Mouse (Mus musculus) urinary bladder, postnatal 25 days (tissue): ENCODE data around the gene B4galt2.

ENCODE experiments used
- DNase-seq: peaks from one replicate; pipeline ENCODE4 v3.0.0; 2022; ENCODE audit warnings: low spot score

The B4galt2 gene

DNA sequence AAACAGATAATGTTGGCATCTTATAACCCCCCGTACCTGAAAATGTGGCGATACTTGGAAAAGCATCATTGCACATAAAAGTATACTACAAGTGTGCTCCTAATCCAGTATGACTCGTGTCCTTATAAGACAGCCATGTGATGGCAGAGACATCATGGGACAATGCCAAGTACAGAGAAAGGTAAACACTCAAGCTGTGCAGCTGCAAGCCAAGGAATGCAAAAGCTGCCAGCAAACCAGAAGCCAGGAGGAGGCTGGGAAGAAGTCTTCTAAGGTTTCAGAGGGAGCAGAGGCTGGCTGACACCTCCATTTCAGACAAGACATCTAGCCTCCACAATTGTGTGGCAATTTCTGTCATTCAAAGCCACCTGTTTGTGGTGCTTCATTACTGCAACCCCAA is 22.9 kb upstream of the B4galt2 start:
- DNase-seq: no peak

DNA sequence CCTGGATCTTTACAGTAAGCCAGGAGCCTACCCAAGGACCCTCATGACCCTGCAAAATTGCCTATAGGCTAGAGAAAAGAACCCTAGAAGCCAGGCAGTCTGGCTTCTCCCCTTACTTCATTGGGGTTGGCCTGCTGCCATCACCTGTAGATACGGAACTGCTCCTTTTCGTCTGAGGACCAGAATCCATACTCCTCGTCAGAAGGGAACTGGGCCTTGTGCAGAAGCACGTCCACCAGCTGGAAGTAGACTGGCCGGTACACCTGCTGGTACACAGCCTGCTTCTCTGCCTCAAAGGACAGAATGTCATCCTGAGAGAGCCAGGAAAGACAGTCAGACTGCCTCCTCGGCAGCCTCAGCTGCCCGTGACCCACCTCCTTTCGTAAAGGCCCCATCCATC is 21.5 kb upstream of the B4galt2 start:
- no peak for DNase-seq

DNA sequence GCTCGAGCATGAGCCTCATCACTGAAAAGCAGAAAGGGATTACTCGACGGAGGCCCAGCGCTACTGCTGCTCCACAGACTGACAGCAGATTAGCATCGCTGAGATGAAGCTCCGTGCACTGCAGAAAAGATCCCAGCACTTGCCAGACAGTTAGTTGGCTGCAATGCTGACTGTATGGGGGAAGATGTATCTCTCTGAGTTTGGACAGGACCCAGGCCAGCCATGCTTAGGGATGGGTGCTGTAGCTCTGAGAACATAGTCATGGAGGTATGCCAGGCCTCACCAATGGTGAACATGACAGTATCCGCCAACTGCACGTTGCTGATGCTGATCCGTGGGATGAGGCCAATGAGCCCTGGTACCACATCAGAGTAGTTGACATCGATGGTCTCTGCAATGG is 20.8 kb upstream of the B4galt2 start:
- DNase-seq: no peak

DNA sequence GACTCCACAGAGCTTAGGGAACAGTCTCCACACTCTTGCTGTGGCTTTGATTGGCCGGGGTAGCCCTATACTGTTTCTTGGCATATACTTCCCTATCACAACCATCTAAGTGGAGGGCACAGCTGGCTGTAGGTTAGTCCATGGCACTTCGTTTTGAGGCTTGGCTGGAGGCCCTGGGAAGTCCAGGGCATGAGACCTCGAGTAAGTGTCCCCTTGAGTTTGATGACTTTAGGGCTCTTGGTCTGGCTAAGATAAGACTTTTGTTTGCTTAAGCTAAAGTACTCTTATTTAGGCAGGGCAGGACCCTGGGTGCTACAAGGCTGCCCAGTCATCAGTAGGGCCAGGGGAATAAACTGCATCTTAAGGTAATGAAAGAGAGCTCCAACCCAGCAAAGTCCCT is 14.8 kb upstream of the B4galt2 start:
- DNase-seq: no peak

DNA sequence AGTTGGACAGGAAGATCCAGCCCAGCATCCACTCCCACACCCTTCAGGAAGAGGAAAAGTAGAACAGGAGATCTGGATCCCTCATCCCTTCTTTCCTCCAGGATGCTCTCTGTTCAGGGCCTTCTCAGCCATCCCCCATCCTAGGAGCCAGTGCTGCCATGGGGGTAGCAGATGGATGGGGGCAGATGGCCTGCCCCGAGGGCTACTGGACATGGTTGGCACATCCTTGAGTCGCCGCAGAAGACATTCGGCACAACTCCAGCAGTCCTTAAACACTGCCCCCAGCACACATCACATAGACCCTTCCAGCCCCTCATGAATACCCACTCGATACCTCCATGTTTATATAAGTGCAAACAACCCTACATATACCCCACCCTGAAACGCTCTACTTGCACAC is 12.7 kb upstream of the B4galt2 start:
- no peak for DNase-seq

DNA sequence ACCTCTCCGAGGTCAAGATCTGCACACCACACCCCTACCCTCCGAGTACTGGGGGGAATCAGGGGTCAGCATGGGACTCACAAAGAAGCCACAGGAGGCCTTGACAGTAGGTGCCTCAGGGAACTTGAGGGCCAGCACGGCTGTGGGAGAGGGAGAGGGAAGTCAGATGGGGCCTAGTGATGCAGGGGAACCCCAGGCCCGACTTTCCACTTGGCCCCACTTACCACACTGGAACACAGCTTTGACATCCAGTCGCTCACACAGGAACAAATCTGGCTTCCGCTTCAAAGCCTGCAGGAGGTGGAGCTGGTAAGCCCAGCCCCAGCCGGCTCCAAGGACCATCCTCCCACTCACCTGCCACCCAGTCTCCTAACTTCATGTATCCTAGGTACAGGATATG is 12.1 kb upstream of the B4galt2 start:
- DNase-seq: no peak

DNA sequence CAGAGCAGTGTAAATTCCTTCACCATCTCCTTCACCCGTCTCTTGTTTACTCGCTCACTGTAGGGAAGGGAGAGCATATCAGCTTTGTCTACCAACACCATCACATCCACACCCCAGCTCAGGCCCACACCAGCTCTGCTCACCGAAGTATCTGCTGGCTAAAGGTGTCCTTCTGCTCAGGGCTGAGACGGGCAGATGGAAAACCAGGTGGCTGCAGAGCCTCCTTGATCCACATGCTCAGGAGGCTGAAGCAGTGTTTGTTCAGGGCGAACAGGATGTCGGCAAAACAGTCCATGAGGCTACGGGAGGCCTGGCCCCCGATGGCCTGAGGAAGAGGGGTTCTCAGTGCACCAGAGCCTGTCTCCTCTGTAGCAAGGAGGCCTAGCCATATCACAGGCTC is 11.3 kb upstream of the B4galt2 start:
- DNase-seq: no peak

DNA sequence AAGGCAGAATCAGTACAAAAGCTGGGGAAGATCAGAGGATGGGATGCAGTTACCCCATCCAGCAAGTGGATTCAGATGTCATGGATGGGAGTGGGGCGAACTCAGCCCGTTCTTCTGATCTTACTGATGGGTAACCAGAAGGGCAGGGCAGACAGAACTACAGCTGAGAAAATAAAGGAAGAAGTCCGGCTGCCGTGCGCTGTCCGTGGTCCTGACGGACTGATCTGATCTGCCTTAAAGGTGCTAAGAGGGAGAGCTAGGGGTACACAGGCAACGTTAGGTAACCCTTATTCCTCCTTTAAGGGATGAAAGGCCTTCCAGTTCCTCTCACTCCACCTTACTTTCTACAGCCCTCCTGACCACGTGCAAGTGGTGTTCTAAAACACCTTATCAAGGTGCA is 10.1 kb upstream of the B4galt2 start:
- DNase-seq: peak; percentile 60

DNA sequence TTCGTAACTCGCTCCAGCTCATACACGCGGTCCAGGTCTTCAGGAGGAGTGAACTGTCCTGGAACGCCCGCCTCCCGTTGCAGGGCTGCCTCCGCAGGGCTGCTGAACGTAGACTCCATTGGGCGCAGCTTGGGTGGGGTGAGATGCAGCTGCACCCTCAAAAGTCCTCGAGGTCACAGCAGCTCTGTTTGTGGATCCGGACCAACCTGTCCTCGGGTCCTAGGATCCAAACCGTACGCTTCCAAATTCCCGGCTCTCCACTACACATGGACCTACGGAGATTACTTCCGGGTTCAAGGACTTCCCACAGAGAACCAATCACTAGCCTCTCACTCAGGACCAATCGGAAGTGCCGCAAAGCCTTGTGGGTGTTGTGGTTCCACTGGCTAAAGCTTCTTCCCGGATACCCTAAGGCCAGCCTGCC is 8.5 kb upstream of the B4galt2 start, which contains the start of gene Dph2:
Dph2 (minus strand) TSS at position 295 of the 424 bp plus-strand sequence.
- DNase-seq: peak; percentile 58

DNA sequence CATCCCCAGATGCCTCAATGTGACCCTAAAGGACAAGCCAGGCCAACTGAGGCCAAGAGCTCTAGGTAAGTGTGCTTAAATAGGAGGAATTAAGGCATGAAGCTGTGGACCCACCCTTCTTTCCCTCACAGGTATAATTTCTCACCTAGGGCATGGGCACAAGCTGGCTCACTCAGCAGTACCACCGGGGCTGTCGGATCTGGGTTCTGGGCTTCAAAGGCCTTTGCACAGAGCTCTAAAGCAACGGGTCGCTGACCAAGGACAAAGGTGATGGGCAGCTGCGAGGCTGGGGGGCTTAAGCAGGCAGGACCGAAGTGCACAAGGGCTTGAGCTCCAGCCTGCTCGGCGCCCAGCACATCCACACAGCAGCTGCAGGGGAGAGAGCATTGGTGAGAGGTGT is 7.5 kb upstream of the B4galt2 start:
- no peak for DNase-seq

DNA sequence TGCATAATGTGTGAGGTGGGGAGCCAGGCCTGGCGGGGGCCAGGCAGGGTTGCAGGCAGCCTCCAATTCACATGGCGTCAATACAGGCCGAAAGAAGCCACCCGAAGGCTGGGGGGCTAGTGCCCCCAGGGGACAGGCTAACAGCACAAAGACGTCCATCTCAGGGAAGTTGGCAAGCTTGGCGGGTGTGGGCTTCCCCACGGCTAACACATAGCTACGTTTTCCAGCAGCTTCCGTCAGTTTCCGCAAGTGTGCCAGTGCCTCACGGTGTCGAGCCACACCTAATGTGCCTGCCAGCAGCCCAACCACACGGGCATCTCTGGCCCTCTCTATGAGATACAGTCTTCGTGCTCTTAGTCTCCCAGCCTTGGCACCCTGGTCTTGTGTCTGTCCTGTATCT is 6.7 kb upstream of the B4galt2 start:
- DNase-seq: no peak

DNA sequence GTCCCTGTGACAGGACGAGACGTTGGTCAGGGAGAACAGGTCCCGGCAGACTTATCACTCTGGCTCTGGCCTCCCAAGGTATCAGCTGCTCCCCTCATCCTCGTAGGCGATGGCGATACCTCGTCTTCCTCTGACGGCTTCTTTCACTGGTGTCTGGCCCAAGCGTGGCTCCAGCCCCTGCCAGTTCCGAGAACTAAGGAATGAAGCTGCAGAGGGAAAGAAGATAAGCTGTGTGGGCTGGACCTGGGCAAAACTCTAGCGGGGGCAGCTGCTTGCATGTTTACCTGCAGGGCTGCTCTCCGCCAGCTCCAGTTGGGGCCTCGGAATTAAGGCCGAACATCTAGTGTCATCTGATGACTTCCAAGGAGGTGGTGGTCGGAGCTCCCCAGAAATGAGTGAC is 6.2 kb upstream of the B4galt2 start:
- no peak for DNase-seq

DNA sequence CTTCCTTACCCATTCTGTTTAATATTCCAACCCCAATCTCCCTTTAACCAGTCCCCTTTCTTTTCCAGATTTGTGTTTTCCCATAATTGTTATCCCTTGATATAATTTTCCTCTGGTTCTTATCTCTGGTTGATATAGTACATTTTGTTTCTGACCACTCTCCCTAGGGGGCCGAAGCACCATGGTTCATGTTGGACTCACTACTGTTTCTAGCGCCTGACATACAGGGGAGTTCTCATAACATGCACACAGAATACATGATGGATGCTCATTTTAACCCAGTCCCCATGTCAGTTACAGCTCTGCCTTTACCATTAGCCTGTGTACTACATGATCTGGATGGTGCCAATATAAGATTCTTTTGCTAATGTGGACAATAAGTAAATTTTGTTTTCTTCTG is 4.6 kb upstream of the B4galt2 start:
- no peak for DNase-seq

DNA sequence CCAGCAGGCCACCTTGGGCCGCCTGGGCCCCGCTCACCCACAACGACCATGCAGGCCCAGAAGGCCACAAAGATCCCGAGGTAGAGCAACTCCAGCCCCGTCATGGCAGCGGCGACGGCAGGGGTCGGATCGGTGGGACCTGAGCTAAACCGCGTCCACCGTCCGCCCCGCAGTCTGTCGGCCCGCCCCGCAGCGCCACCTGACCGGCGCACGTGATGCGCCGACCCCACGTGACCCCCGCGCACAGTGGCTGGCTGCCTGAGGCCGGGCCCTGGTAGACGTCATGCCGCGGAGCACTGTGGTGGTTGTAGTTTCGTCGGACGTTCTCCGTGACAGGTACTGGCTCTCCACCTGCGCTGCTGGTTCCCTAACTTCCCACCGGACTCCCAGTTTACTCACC is 3.8 kb upstream of the B4galt2 start, which contains the start of gene Atp6v0b:
Atp6v0b (minus strand) TSS at position 201 of the 400 bp plus-strand sequence.
- DNase-seq: peak; percentile 95

DNA sequence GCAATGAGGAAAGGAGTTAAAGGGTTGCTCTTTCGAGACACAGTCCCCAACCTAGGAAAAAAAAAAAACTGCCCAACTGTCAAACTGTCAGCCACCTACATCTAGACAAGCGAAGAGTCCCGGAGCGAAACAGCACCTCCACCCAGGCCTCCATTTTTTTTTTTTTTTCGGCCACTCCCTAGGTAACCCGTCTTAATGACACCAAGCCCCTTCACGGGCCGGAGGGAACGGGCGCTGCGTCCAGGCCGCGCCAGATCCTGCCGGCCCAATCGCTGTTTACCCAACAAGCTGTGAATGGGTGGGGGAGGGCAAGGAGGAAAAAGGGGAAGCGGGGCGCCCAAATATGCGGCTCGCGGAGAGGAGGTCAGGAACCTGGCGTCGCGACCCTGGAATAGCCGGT is 3.4 kb upstream of the B4galt2 start:
- DNase-seq: no peak

DNA sequence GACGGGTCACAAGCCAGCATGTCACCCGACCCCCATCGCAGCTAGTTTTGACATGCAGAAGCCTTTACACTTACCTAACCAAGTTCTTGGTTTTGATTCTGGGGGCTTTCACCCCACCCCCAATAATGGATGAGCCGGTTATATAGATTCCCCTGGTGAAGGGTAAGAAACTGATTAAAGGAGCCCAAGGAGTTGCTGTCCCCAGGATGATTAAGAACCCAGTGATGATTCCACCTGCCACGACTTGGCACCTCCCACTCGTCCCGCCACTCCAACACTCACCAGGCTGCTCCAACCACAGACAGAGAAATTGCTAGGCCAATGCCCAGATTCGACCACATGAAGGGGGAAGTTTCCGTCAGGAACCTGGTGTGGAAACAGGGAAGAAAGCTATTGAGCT is 2.7 kb upstream of the B4galt2 start:
- no peak for DNase-seq

DNA sequence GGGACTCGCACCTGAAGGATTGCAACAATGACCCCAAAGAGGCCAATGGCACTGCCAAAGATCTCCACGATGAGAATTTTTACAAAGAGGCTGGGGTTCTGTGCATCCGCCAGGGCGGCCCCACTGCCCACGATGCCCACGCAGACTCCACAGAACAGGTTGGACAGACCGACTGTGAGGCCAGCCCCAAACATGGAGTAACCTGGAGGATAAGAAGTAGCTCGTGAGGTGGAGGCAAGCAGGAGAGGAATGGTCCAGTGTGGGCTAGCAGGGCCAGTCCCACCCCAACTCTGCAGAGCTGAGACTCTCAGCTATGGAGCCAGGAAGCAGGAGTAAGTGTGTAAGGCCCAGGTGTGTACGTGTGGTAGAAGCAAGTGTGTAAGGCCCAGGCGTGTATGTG is 1.8 kb upstream of the B4galt2 start:
- DNase-seq: no peak

DNA sequence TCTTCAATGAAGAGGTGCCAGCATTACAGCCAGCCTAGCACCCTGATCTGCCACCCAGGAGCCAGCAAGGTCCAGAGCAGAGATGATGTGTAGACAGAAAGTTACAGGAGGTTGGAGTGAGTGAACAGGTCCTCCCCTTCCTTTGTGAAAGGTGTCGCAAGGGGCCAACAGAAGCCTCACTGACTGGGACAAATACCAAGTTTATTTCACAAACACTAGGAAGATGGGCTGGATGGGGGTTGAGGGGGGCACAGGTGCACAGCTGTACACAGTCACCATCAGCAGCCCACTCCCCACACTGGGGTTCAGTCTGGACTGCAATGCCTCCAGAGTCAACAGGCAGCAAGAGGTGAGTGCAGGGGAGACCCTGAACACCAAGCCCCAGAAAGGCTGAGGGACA is 859 bp upstream of the B4galt2 start:
- DNase-seq: no peak

DNA sequence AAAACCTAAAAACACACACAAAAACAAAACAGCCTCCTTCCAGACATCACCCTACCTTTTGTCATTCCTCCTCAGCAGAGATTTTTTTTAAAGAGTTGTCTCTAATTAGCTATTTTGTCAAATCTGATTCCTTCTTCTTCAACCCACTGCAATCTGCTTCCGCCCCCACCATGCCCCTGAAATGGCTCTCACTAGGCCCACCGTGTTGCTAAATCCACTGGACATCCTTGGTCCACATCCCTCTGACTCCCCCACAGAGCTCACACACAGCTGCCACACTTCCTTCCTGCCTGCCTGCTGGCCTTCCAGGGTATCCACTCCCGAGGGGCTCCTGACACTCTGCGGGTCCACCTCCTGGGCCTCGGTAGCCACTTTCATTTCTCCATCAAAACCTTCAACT is 4.6 kb downstream of the B4galt2 start:
- no peak for DNase-seq

DNA sequence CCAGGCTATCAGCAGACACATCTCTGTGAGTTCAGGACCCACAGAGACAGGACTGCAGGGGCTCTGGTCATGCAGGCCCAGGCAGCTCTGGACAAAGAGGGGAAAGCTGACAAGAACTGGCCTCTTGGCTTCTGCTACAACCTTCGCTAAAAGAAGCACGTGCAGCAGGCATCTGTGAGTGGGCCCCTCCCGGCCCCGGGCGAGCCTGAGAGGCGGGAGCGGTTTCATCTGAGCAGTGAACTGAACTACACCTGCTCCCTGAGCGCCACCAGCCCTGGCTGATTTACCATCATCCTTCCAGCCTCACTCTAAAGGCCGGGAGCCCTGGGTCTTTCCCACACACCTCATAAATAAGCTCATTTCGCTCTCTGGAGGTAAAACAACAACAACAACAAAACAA is 5.0 kb downstream of the B4galt2 start:
- no peak for DNase-seq

DNA sequence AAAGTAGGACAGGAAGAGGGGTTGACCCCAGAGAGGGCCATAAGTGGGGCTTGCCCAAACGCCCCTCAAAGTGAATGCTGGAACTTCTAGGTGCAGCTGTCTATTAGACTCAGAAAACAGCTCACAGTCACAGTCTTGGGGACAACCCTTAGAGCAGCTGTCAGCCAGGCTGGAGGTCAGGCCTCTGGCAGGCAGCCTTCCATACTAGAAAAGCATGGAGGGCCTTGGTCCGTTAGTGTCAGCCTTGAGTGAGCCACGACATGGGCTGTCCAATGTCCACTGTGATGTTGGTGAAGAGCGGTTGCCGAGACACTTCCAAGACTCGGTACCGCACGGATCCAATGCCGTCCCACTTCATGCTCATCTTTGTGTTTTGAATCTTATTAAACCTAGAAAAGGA is 9.7 kb downstream of the B4galt2 start:
- no peak for DNase-seq

DNA sequence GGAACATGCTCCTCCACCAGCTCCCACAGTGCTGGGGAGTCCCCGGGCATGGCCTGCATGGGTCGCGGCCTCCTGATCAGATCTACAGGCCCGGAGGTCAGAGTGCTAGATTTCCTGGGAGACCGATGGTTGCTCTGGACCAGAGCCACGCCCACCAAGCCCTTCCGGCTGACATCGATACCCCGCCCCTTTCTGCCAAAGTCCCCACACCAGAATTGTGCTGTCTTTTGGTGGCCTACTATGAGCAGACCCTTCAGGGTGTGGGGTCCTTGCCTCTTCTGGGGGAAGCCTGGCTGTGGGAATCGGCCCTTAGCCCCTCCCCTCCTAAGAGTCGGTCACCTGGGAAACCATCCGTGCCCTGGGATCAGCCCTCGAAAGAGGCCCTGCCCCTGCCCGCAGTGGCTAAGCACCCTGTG is 10.8 kb downstream of the B4galt2 start, which contains the start of gene Ccdc24:
Ccdc24 (minus strand) TSS at position 87 of the 416 bp plus-strand sequence.
- no peak for DNase-seq

DNA sequence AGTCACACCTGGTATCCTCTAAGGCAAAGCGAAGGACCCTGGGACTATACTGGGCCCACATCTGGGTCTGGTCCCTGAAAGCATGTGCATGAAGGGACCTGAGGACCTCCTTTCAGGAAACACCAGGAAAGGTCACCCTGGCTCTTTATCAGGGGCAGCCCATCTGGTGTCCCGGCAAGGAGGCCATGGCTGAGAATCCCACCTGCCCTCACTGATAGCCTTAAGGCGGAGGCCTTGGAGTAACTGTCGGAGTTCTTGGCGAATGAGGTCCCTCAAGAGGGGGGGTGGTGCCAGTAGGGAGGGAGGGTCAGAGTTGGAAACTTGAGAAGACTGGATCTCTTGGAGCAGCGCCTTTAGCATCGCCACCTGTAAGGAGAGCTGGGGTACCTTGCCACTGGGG is 11.5 kb downstream of the B4galt2 start:
- no peak for DNase-seq

DNA sequence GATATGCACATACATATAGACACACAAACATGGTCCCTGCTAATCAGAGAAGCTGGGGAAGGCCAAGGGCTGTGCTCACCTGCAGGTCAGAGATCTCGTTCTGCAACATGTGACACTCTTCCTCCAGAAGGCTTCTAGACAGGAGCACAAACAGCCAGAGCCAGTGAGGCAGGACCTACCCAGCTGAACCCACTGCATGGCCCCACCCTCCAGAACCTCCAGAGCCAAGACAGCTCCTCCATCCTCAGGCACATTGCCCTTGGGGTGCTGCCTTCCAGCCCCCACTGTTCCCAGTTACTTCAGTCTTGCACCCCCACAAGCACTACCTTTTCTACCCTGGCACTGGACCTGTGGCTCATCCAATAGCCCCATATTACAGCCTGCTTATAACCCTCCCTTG is 12.8 kb downstream of the B4galt2 start:
- DNase-seq: no peak

DNA sequence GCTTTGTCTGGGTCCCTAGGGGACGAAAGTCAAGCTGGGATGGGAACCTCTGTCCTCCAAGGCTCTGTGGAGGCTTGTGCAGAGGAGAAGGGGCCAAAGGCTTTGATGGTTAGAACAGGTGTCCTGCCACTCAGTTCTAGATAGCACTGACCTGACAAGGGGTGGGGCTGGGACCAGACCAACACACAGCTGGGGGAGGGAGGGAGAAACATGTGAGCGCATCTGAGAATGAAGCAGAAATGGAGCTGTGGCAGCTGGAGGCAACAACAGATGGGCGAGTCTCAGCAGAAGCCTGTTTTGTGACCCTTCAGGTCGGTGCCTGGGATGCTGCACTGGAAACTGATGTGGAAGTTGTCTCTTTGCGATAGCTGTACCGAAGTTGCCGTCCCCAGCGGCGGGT is 14.0 kb downstream of the B4galt2 start:
- no peak for DNase-seq
